19 mouse cellular contexts compared by ENCODE assay signal in the genomic region with DNA sequence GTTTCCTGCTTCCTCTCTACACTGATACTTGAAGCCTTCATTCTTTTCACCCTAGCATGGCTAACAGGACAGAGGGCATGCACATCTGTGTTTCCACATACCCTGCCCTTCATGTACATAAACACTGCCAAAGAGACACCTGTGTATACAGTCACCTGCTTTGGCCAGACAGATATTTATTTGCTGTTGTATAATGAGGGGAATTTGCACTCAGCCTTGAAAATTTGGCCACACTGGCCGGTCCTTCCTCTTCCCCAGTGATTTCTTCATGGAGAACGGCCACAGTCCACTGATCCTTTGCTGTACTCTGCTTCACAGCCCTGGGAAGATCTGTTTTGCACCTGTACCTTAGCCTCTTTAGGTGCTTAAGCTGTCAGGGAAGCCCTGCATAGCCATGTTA.
"Had no signal": no experiment of that assay in that cellular context is flagged by ENCODE, and none has a peak within 500 bp of the region (broad histone marks: within the 10 kb centered on the region; RNA-seq: fewer than 3 reads in every experiment).

No protein-coding gene starts in this region.

- ATAC-seq: intestine, postnatal 0 days; midbrain, embryonic 15.5 days had no signal

- DNase-seq: left cerebral cortex, postnatal 4 days; lung, adult 18-20 months; lung, postnatal 10 days; lung, postnatal 36 days; retina, postnatal 1 day; right cerebral cortex, postnatal 25 days; spleen, adult 18-20 months; thymus, postnatal 36 days had no signal

- H3K27me3 ChIP-seq: limb, embryonic 15.5 days; lung, embryonic 15.5 days; megakaryocyte, embryonic 14.5 days; stomach, embryonic 15.5 days had no signal

- H3K27ac ChIP-seq: hindbrain, embryonic 15.5 days; limb, embryonic 12.5 days; limb, embryonic 15.5 days; liver, embryonic 14.5 days; lung, embryonic 15.5 days; midbrain, embryonic 12.5 days; midbrain, embryonic 15.5 days; neural tube, embryonic 13.5 days; stomach, embryonic 15.5 days had no signal

- H3K4me3 ChIP-seq: hindbrain, embryonic 15.5 days; limb, embryonic 12.5 days; limb, embryonic 15.5 days; lung, embryonic 15.5 days; megakaryocyte, embryonic 14.5 days; midbrain, embryonic 12.5 days; midbrain, embryonic 15.5 days; neural tube, embryonic 13.5 days; stomach, embryonic 15.5 days had no signal

- H3K9ac ChIP-seq: hindbrain, embryonic 15.5 days; limb, embryonic 12.5 days; limb, embryonic 15.5 days; liver, embryonic 14.5 days; lung, embryonic 15.5 days; midbrain, embryonic 12.5 days; midbrain, embryonic 15.5 days; neural tube, embryonic 13.5 days; stomach, embryonic 15.5 days had no signal

- H3K4me2 ChIP-seq: hindbrain, embryonic 15.5 days; limb, embryonic 12.5 days; limb, embryonic 15.5 days; lung, embryonic 15.5 days; midbrain, embryonic 12.5 days; midbrain, embryonic 15.5 days; neural tube, embryonic 13.5 days; stomach, embryonic 15.5 days had no signal

- H3K9me3 ChIP-seq: hindbrain, embryonic 15.5 days; limb, embryonic 12.5 days; limb, embryonic 15.5 days; lung, embryonic 15.5 days; midbrain, embryonic 12.5 days; midbrain, embryonic 15.5 days; neural tube, embryonic 13.5 days; stomach, embryonic 15.5 days had no signal

- H3K4me1 ChIP-seq: hindbrain, embryonic 15.5 days; limb, embryonic 12.5 days; limb, embryonic 15.5 days; lung, embryonic 15.5 days; megakaryocyte, embryonic 14.5 days; midbrain, embryonic 12.5 days; midbrain, embryonic 15.5 days; neural tube, embryonic 13.5 days; stomach, embryonic 15.5 days had no signal

- H3K36me3 ChIP-seq: hindbrain, embryonic 15.5 days; limb, embryonic 12.5 days; limb, embryonic 15.5 days; lung, embryonic 15.5 days; midbrain, embryonic 12.5 days; midbrain, embryonic 15.5 days; neural tube, embryonic 13.5 days; stomach, embryonic 15.5 days had no signal
